Mouse (Mus musculus) frontal cortex, postnatal 14 days (tissue): ENCODE measurements around the gene Phrf1.

Experiments used
- DNase-seq, 2 experiments: peaks; one replicate each; pipeline ENCODE4 v3.0.0; 2022; ENCODE audit warnings: low spot score in 2 of 2

Gene Phrf1

GRCm38 (mm10) chr7:141228279-141229067 lies at the start of gene Phrf1:
Phrf1 (plus strand) TSS chr7:141228784.
- peak; percentile 81 to 91 for DNase-seq

GRCm38 (mm10) chr7:141188194-141188593 lies 40.4 kb upstream of the Phrf1 start:
- DNase-seq: no peak

GRCm38 (mm10) chr7:141188733-141189132 lies 39.9 kb upstream of the Phrf1 start:
- DNase-seq: no peak

- no peak for DNase-seq
Observed at GRCm38 (mm10) chr7:141190220-141190619, 38.4 kb upstream of the Phrf1 start.

- DNase-seq: no peak
Observed at GRCm38 (mm10) chr7:141191036-141191435, 37.5 kb upstream of the Phrf1 start.

- no peak for DNase-seq
Observed at GRCm38 (mm10) chr7:141191796-141192685, 36.5 kb upstream of the Phrf1 start.

- no peak for DNase-seq
Observed at GRCm38 (mm10) chr7:141192776-141193347, 35.7 kb upstream of the Phrf1 start.

- DNase-seq: peak in 1 of 2 experiments; percentile 39
Observed at GRCm38 (mm10) chr7:141193348-141193856, 35.2 kb upstream of the Phrf1 start.

- peak; percentile 92 to 98 for DNase-seq
Observed at GRCm38 (mm10) chr7:141193948-141194347, 34.6 kb upstream of the Phrf1 start, which contains the start of the genes Hras and Lrrc56. Hras (minus strand) TSS chr7:141194005. Lrrc56 (plus strand) TSS chr7:141194157.

GRCm38 (mm10) chr7:141194409-141194808 lies 34.2 kb upstream of the Phrf1 start:
- DNase-seq: no peak

GRCm38 (mm10) chr7:141194830-141195229 lies 33.8 kb upstream of the Phrf1 start:
- DNase-seq: peak; percentile 83 to 84

- no peak for DNase-seq
Observed at GRCm38 (mm10) chr7:141195754-141196153, 32.8 kb upstream of the Phrf1 start.

GRCm38 (mm10) chr7:141196619-141197282 lies 31.8 kb upstream of the Phrf1 start:
- DNase-seq: no peak

- DNase-seq: no peak
Observed at GRCm38 (mm10) chr7:141198121-141198520, 30.5 kb upstream of the Phrf1 start.

- no peak for DNase-seq
Observed at GRCm38 (mm10) chr7:141204546-141204945, 24.0 kb upstream of the Phrf1 start.

GRCm38 (mm10) chr7:141205504-141205903 lies 23.1 kb upstream of the Phrf1 start:
- no peak for DNase-seq

- DNase-seq: no peak
Observed at GRCm38 (mm10) chr7:141206182-141206937, 22.2 kb upstream of the Phrf1 start.

GRCm38 (mm10) chr7:141209526-141209925 lies 19.1 kb upstream of the Phrf1 start:
- no peak for DNase-seq

GRCm38 (mm10) chr7:141210137-141210536 lies 18.4 kb upstream of the Phrf1 start:
- DNase-seq: no peak

- no peak for DNase-seq
Observed at GRCm38 (mm10) chr7:141210606-141211131, 17.9 kb upstream of the Phrf1 start.
